Mouse (Mus musculus): ENCODE measurements around the gene Farp1.

GRCm38 (mm10) chr14:121220040-121220322, 185.0 kb downstream of the Farp1 start:
- no peak for TF ChIP-seq ZNF384 (IDR thresholded peaks at IDR 0.05; ENCODE audit: low read depth, low read length)
- TF ChIP-seq MAFK (IDR thresholded peaks at IDR 0.05; ENCODE audit: insufficient read depth, low read depth, low read length), result no peak
- no peak for TF ChIP-seq ZC3H11A (IDR thresholded peaks at IDR 0.05; ENCODE audit: borderline replicate concordance, low read depth, low read length)
- no peak for TF ChIP-seq CHD2 (IDR thresholded peaks at IDR 0.05; ENCODE audit: low read depth, low read length)
- no peak for TF ChIP-seq HCFC1 (IDR thresholded peaks at IDR 0.05; ENCODE audit: borderline replicate concordance, insufficient read depth, low read length)

Measured in ES-E14 (cell line).